Mouse (Mus musculus): Measurements from ENCODE around the gene Il21r.

GRCm38 (mm10) chr7:125625829-125626228 lies 22.6 kb downstream of the Il21r start:
- TF ChIP-seq CTCF (IDR thresholded peaks at IDR 0.05; ENCODE audit: insufficient read depth, low read depth, low read length) (no peak), POLR2A (IDR thresholded peaks at IDR 0.05; ENCODE audit: insufficient read depth, low read depth, low read length) (no peak)
